Mouse (Mus musculus) E14TG2a.4 (cell line): ENCODE data around the gene Acot12.

Source experiments
- CTCF ChIP-seq: conservative IDR thresholded peaks from 2 replicates; pipeline ENCODE4 v1.5.1; 2014; ENCODE audit warnings: low read length
- NANOG ChIP-seq: IDR thresholded peaks from 2 replicates; pipeline ENCODE4 v1.6.1; 2014; ENCODE audit warnings: borderline replicate concordance, low read length, mixed read lengths
- POU5F1 ChIP-seq: IDR thresholded peaks from 2 replicates; pipeline ENCODE4 v1.6.1; 2014; ENCODE audit warnings: low read length, borderline replicate concordance

GRCm38 (mm10) chr13:91823735-91824134, 82.4 kb downstream of the Acot12 start:
- TF ChIP-seq CTCF: no peak
- TF ChIP-seq POU5F1: no peak
- no peak for TF ChIP-seq NANOG
